Mouse (Mus musculus) heart, adult 2 months (tissue): ENCODE measurements around the gene Adad1. TPM values are rescaled to one million over a fixed set of nuclear protein-coding genes. Genes with fewer than 3 reads are reported as not detected.

ENCODE experiments used
- DNase-seq, 2 experiments: peaks; one replicate each; pipeline ENCODE4 v3.0.0; 2021
- H3K27ac ChIP-seq: fragments of 200-600 bp; 2 replicates; pipeline ENCODE4 v1.8.1; 2022
- H3K27me3 ChIP-seq: fragments of 200-500 bp; 2 replicates; pipeline ENCODE4 v1.6.1; 2012; ENCODE audit warnings: mild to moderate bottlenecking, low read length, inconsistent platforms, mixed read lengths; ENCODE audit not compliant: control insufficient read depth, insufficient read depth
- H3K36me3 ChIP-seq: fragments of 200-500 bp; 2 replicates; pipeline ENCODE4 v1.6.1; 2012; ENCODE audit warnings: low read length, inconsistent platforms; ENCODE audit not compliant: control insufficient read depth, insufficient read depth
- H3K4me1 ChIP-seq: fragments of 200-500 bp; 2 replicates; pipeline ENCODE4 v1.6.1; 2011; ENCODE audit warnings: low read length; ENCODE audit not compliant: control insufficient read depth, insufficient read depth
- H3K4me3 ChIP-seq: fragments of 200-600 bp; 2 replicates; pipeline ENCODE4 v1.8.1; 2022
- H3K79me2 ChIP-seq: fragments of 200-500 bp; replicated peaks from 2 replicates; pipeline ENCODE4 v1.6.1; 2012; ENCODE audit warnings: mild to moderate bottlenecking, inconsistent platforms, low read length, moderate library complexity, mixed read lengths; ENCODE audit not compliant: control insufficient read depth, insufficient read depth
- H3K9ac ChIP-seq: fragments of 200-500 bp; 2 replicates; pipeline ENCODE4 v1.6.1; 2012; ENCODE audit warnings: low read depth, mild to moderate bottlenecking, control low read depth, inconsistent platforms, low read length, mixed read lengths
- CTCF ChIP-seq: fragments of 200-600 bp; IDR thresholded peaks from 2 replicates; pipeline ENCODE4 v1.8.1; 2022; ENCODE audit warnings: antibody characterized with exemption, mild to moderate bottlenecking, moderate library complexity
- EP300 ChIP-seq: fragments of 200-500 bp; IDR thresholded peaks from 2 replicates; pipeline ENCODE4 v1.6.1; 2011; ENCODE audit warnings: low read depth, low read length, control low read depth; ENCODE audit not compliant: insufficient read depth
- POLR2A ChIP-seq: fragments of 200-500 bp; IDR thresholded peaks from 2 replicates; pipeline ENCODE4 v1.6.1; 2011; ENCODE audit warnings: mild to moderate bottlenecking, low read depth, low read length, control low read depth; ENCODE audit not compliant: insufficient read depth
- WGBS: fragments of 180-500 bp; shearing (Covaris S2); methylation state at CpG from one replicate; pipeline ENCODE4 v1.1.7; 2018; 5-methylcytosine and 5-hydroxymethylcytosine counted together
- intact Hi-C: fragments of 180-260 bp; cut with DNase I; formaldehyde crosslinking; loops from one replicate; pipeline ENCODE4 v1.15.1; 2025
- polyA plus RNA-seq: library from polyadenylated mRNA; depleted of rRNA; stranded (reverse); fragments of >200 nt; gene quantifications from 2 replicates; pipeline ENCODE4 v1.2.3, GENCODE M21; 2012
- total RNA-seq, 2 experiments: library from RNA; stranded (reverse); gene quantifications; 2 replicates each; pipeline ENCODE4 v1.2.3; 2021

The Adad1 gene
- total and polyA plus RNA-seq, 3 experiments: not detected

DNA sequence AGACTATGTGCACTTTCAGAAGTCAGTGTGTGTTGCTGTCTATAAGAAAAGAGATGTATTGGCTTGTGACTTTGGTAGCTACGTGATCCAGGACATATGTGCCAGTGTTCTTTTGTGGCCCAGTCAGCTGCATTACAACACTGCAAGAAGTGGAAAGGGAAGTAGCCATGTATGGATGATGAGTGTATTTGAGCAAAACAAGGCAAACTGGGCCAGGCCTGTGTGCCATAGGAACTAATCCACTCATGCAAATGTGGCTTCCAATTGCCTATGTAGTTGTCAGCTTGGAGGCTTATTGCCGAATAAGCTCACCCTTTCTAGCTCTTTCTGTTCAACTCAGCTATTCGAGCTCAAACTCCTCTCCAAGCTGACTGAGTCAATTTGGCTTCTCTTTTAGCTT, 75.9 kb downstream of the Adad1 start:
- no peaks in the 10 kb centered on the region for H3K27me3 ChIP-seq
- no peaks in the 10 kb centered on the region for H3K36me3 ChIP-seq
- no peak overlapping the region for H3K9ac ChIP-seq
- no peak for DNase-seq
- no peaks in the 10 kb centered on the region for H3K79me2 ChIP-seq
- intact Hi-C loops: no loop called here
- H3K4me3 ChIP-seq: no peak overlapping the region
- no peak overlapping the region for H3K27ac ChIP-seq
- 81% methylated on average over 3 of the region's 3 CpGs for WGBS
- TF ChIP-seq CTCF (no peak), POLR2A (no peak), EP300 (no peak)
- H3K4me1 ChIP-seq: no peaks in the 10 kb centered on the region

DNA sequence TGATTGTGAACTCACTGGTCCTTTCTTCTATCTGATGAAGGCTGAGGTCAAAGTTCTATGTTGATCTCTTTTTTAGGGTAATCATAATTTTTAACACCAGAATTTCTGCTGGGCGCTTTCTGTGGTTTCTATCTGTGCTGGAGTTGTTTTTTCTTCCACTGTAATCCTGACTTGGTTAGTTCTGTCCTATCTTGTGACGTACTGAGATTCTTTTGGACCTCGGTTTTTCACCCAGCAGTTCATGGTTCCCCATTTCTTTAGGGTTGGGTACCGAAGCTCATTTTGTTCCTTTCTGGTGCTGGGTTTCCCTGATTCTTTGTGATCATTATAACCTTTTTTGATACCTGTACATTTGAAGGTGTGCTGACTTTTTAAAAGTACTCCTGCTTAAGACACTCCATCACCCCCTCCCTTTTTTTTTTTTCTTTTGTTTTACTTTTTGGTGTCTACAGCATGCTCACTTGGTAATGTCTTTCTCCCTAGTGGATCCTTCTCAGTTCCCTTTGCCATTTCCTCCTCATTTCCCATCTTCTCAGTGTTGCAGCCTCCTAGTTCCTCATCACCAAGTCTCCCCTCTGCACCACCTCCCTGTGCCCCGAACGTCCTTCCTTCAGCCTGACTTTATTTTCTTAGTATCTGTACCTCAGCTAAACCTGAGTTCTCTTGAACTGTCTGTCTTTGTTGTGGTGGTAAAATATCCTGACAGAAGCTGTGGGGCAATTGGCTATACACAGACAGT, 77.0 kb downstream of the Adad1 start:
- no peaks in the 10 kb centered on the region for H3K27me3 ChIP-seq
- intact Hi-C loops: no loop called here
- H3K27ac ChIP-seq: no peak overlapping the region
- no peaks in the 10 kb centered on the region for H3K4me1 ChIP-seq
- no peak for TF ChIP-seq CTCF
- no peak for TF ChIP-seq POLR2A
- TF ChIP-seq EP300: no peak
- WGBS: 83% methylated on average over 6 of the region's 6 CpGs
- no peak for DNase-seq
- H3K9ac ChIP-seq: no peak overlapping the region
- no peaks in the 10 kb centered on the region for H3K36me3 ChIP-seq
- no peaks in the 10 kb centered on the region for H3K79me2 ChIP-seq
- no peak overlapping the region for H3K4me3 ChIP-seq

DNA sequence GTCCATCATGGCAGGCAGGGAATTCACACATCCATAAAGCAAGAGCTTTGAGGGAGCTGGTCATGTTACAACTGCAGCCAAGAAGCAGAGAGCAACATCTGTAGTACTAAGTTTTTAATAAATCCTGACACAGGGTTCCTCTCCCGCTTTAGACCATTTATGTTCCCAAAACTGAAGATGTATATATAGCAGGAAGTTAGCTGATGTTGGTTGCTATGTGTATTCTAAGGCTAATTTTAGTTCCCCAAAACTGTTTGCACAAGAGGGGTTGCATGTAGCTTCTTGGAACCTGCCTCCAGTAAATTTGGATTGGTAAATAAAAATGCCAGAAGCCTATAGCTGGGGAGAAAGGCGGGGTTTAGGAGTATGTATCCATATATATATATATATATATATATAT, 78.5 kb downstream of the Adad1 start:
- no peaks in the 10 kb centered on the region for H3K27me3 ChIP-seq
- H3K4me3 ChIP-seq: no peak overlapping the region
- H3K36me3 ChIP-seq: no peaks in the 10 kb centered on the region
- no peaks in the 10 kb centered on the region for H3K4me1 ChIP-seq
- intact Hi-C loops: no loop called here
- TF ChIP-seq CTCF (no peak), EP300 (no peak), POLR2A (no peak)
- no peaks in the 10 kb centered on the region for H3K79me2 ChIP-seq
- DNase-seq: no peak
- H3K27ac ChIP-seq: no peak overlapping the region
- H3K9ac ChIP-seq: no peak overlapping the region
- 78% methylated on average over 2 of the region's 2 CpGs for WGBS

DNA sequence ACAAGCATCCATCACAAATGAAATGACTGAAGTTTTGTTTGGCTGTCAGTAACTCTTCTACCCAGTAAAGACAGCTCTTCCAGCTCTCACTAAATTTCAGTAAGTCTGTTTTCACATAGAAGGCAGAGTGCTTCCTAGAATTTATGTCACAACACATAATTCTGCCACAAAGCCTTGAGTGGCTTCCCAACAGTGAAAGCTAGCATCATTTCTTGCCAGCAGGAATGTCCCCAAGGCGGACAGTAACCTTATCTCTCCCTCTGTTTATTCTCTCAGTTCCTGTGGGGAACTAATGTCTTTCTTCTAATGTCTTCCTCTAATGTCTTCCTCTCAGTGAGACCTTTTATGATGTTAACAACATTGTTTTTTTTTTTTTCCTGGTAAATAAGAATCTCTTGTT, 81.7 kb downstream of the Adad1 start:
- no peak overlapping the region for H3K9ac ChIP-seq

DNA sequence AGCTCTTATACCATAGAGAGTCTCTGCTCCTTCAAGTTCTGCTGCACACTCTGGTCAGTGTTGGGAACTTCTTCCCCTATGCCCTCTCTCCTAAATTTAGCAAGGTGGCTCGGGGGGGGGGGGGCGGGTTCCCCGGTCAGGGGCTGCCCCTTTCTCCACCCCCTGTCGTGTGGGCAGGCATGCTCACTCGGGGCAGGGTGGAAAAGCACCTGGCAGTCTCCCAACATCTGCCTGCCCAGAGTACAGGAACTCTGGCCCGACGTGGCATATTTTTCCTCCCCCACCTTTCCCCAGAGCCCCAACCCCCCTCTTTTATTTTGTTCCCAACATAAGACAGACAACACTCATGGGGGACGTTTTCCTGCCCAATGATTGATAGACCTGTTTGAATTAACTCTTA, 83.1 kb downstream of the Adad1 start:
- TF ChIP-seq EP300: no peak
- TF ChIP-seq POLR2A: no peak
- TF ChIP-seq CTCF: no peak
- intact Hi-C loops: no loop called here
- Histone ChIP-seq H3K4me3 (no peak overlapping the region), H3K9ac (no peak overlapping the region), H3K4me1 (no peaks in the 10 kb centered on the region; the same call in 1 of the 2 replicates), H3K79me2 (no peaks in the 10 kb centered on the region), H3K27me3 (no peaks in the 10 kb centered on the region), H3K36me3 (no peaks in the 10 kb centered on the region), H3K27ac (no peak overlapping the region)
- DNase-seq: peak in 1 of 2 experiments; percentile 33
- WGBS: 5% methylated on average over 8 of the region's 8 CpGs

More for the DNA sequence above, 81.7 kb downstream of the Adad1 start:
- TF ChIP-seq POLR2A: no peak
- TF ChIP-seq EP300: no peak
- no peak for TF ChIP-seq CTCF
- no peak for DNase-seq
- Histone ChIP-seq H3K4me3 (no peak overlapping the region), H3K27ac (no peak overlapping the region), H3K36me3 (no peaks in the 10 kb centered on the region), H3K79me2 (no peaks in the 10 kb centered on the region), H3K27me3 (no peaks in the 10 kb centered on the region), H3K4me1 (no peaks in the 10 kb centered on the region; the same call in 1 of the 2 replicates)
- WGBS: 43% methylated on average over 1 of the region's 1 CpGs
- intact Hi-C loops: no loop called here

DNA sequence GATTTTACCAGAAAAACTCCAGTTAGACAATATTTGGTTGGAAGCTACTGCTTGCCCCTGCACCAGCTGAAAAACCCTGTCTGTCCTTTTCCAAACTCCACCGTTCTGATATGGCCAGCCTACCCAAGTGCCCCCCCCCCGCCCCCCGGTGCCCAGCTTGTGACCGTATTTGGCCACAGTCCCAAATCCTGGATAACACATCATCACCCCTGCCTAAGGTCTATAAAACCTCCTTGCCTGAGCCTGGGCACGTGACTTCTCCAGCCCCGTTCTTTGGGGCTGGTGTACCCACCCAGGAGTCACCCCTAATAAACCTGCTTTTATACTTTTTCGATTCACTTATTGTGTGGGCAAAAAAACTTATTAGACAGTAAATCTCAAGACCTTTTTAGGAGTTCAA, 83.5 kb downstream of the Adad1 start:
- 49% methylated on average over 7 of the region's 7 CpGs for WGBS
- Histone ChIP-seq H3K9ac (no peak overlapping the region), H3K4me1 (no peaks in the 10 kb centered on the region; the same call in 1 of the 2 replicates), H3K36me3 (no peaks in the 10 kb centered on the region), H3K27me3 (no peaks in the 10 kb centered on the region), H3K79me2 (no peaks in the 10 kb centered on the region), H3K4me3 (no peak overlapping the region), H3K27ac (no peak overlapping the region)
- no peak for DNase-seq
- TF ChIP-seq POLR2A (no peak), CTCF (no peak), EP300 (no peak)
- intact Hi-C loops: no loop called here
